Comparison of ENCODE assay signal across 7 mouse cellular contexts in the genomic region with DNA sequence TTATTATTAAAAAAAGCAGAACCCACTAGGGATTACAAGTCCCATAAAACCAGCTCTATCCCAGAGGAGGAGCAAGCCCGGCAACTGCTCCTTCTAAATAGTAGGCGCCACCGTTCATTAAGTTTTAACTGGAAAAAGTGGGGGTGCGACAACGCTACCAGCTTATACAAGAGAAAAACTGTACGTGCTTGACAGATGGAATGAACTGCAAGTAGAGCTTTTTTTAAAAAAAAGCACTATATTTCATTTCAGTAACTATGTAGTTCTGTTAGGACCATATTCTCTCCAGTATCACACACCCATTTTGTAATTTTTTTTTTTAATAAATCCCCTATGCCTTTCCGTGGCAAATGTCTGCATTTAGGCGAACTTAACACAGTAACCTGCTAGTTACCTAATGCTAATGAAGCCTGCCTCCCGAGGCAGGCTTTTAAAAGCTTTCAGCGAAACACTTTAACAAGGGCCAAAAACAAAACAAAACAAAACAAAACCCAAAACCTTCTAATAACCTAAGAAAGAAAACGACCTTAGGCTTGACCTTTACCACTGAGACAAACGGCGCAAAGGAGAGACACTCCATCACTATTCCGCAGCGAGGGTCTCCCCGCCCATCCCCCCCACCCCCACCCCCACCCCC. TPM values are rescaled to one million over a fixed set of nuclear protein-coding genes. Genes with fewer than 3 reads are reported as not detected.
DNase-seq lines count a peak whose midpoint lies in the region; ATAC-seq and TF ChIP-seq lines count a peak whose summit lies in the region.

No protein-coding gene starts in this region.

- peak; percentile 57 for DNase-seq in midbrain, embryonic 14.5 days
- DNase-seq in ovary, adult 18-20 months (ENCODE audit: low spot score), result no peak
- no peak for DNase-seq in ovary, postnatal 36 days (ENCODE audit: low spot score)

- peak overlapping the region; percentile 99 for H3K4me3 ChIP-seq in megakaryocyte, embryonic 14.5 days (replicated peaks)
- peak overlapping the region; percentile 95 for H3K4me3 ChIP-seq in embryonic facial prominence, embryonic 12.5 days
- peak overlapping the region; percentile 97 for H3K4me3 ChIP-seq in intestine, postnatal 0 days (ENCODE audit: low read depth, low read length)
- peak overlapping the region; percentile 93 for H3K4me3 ChIP-seq in midbrain, embryonic 14.5 days (replicated peaks; ENCODE audit: low read depth, low read length)

- no peak for TF ChIP-seq CTCF in intestine, postnatal 0 days (IDR thresholded peaks at IDR 0.05; ENCODE audit: low read depth)

- peaks cover 48% of the 10 kb centered on the region for H3K4me1 ChIP-seq in megakaryocyte, embryonic 14.5 days
- H3K4me1 ChIP-seq in embryonic facial prominence, embryonic 12.5 days, result peaks cover 20% of the 10 kb centered on the region
- H3K4me1 ChIP-seq in intestine, postnatal 0 days (replicated peaks; ENCODE audit: control insufficient read depth, insufficient read depth, low read length), result 0 out of 2 replicates have a peak, but pooled peaks cover 3% of the 10 kb centered on the region
- peaks cover 19% of the 10 kb centered on the region for H3K4me1 ChIP-seq in midbrain, embryonic 14.5 days (ENCODE audit: control insufficient read depth, insufficient read depth, low read length)

- ATAC-seq in megakaryocyte, adult 5-6 weeks (ENCODE audit: poor library complexity, severe bottlenecking), result no peak
- no peak for ATAC-seq in embryonic facial prominence, embryonic 12.5 days (ENCODE audit: insufficient number of reproducible peaks, insufficient read depth, low FRiP score, low TSS enrichment)
- ATAC-seq in intestine, postnatal 0 days, result no peak
- no peak for ATAC-seq in midbrain, embryonic 14.5 days (ENCODE audit: low FRiP score, low TSS enrichment)

- no peaks in the 10 kb centered on the region for H3K9me3 ChIP-seq in megakaryocyte, embryonic 14.5 days
- no peaks in the 10 kb centered on the region for H3K9me3 ChIP-seq in embryonic facial prominence, embryonic 12.5 days
- H3K9me3 ChIP-seq in intestine, postnatal 0 days (ENCODE audit: control insufficient read depth), result no peaks in the 10 kb centered on the region
- H3K9me3 ChIP-seq in midbrain, embryonic 14.5 days (ENCODE audit: control insufficient read depth, low read length), result no peaks in the 10 kb centered on the region

- H3K9ac ChIP-seq in embryonic facial prominence, embryonic 12.5 days, result peak overlapping the region; percentile 95
- peak overlapping the region; percentile 97 for H3K9ac ChIP-seq in intestine, postnatal 0 days (ENCODE audit: low read depth, low read length)
- peak overlapping the region; percentile 90 for H3K9ac ChIP-seq in midbrain, embryonic 14.5 days (replicated peaks; ENCODE audit: low read length)

- H3K27me3 ChIP-seq in megakaryocyte, embryonic 14.5 days (replicated peaks), result no peaks in the 10 kb centered on the region
- H3K27me3 ChIP-seq in embryonic facial prominence, embryonic 12.5 days, result no peaks in the 10 kb centered on the region
- no peaks in the 10 kb centered on the region for H3K27me3 ChIP-seq in intestine, postnatal 0 days (replicated peaks; ENCODE audit: control insufficient read depth, insufficient read depth, low read length)
- no peaks in the 10 kb centered on the region for H3K27me3 ChIP-seq in midbrain, embryonic 14.5 days (ENCODE audit: control insufficient read depth, insufficient read depth, low read length)

- WGBS in embryonic facial prominence, embryonic 12.5 days, result 2% methylated on average over 16 of the region's 16 CpGs
- 1% methylated on average over 16 of the region's 16 CpGs for WGBS in intestine, postnatal 0 days
- WGBS in midbrain, embryonic 14.5 days, result 3% methylated on average over 16 of the region's 16 CpGs

- no peak overlapping the region for H3K27ac ChIP-seq in embryonic facial prominence, embryonic 12.5 days
- H3K27ac ChIP-seq in intestine, postnatal 0 days (ENCODE audit: low read depth, low read length), result peak overlapping the region; percentile 90
- no peak overlapping the region; the same call in 1 of the 2 replicates for H3K27ac ChIP-seq in midbrain, embryonic 14.5 days (replicated peaks; ENCODE audit: low read depth, low read length)

- H3K4me2 ChIP-seq in embryonic facial prominence, embryonic 12.5 days (replicated peaks), result peak overlapping the region; percentile 74
- peak overlapping the region; percentile 88 for H3K4me2 ChIP-seq in intestine, postnatal 0 days (replicated peaks; ENCODE audit: low read depth)
- H3K4me2 ChIP-seq in midbrain, embryonic 14.5 days (ENCODE audit: low read length), result peak overlapping the region; percentile 71

- H3K36me3 ChIP-seq in megakaryocyte, embryonic 14.5 days (replicated peaks; ENCODE audit: low read length), result peaks cover 7% of the 10 kb centered on the region
- H3K36me3 ChIP-seq in embryonic facial prominence, embryonic 12.5 days, result no peaks in the 10 kb centered on the region
- no peaks in the 10 kb centered on the region for H3K36me3 ChIP-seq in intestine, postnatal 0 days (ENCODE audit: control insufficient read depth, insufficient read depth)
- H3K36me3 ChIP-seq in midbrain, embryonic 14.5 days (ENCODE audit: control insufficient read depth, insufficient read depth, low read length), result no peaks in the 10 kb centered on the region

RNA-seq across cellular contexts. Expression of a gene that starts 1.0 kb away (rescaled TPM):
- polyA plus RNA-seq in megakaryocyte, embryonic 14.5 days (2012; ENCODE audit: insufficient read depth, low replicate concordance), result 3.5 and 5.2 TPM in 2 replicates
- total RNA-seq in megakaryocyte, adult 5-6 weeks (2015), result 38.6 and 43.8 TPM in 2 replicates
- total RNA-seq in megakaryocyte, adult 5-6 weeks (2017), result 44.7 TPM in 2 replicates
- polyA plus RNA-seq in embryonic facial prominence, embryonic 12.5 days (2016; fragmentation: Nextera tagmentation; extraction: Ambion mirVana), result 59.7 and 65.5 TPM in 2 replicates
- polyA plus RNA-seq in intestine, postnatal 0 days (2015; fragmentation: Nextera tagmentation; extraction: Ambion mirVana), result 27.4 and 31.1 TPM in 2 replicates
- 40.8 and 66.2 TPM in 2 replicates for polyA plus RNA-seq in midbrain, embryonic 14.5 days (2014; fragmentation: Nextera tagmentation; extraction: Ambion mirVana)

RNA-seq across cellular contexts. Expression of a gene that starts 45.5 kb away (rescaled TPM):
- polyA plus RNA-seq in megakaryocyte, embryonic 14.5 days (2012; ENCODE audit: insufficient read depth, low replicate concordance), result 0.07 TPM in 1 of 2 replicates, not detected in the other
- 0.91 TPM in 1 of 2 replicates, not detected in the other for total RNA-seq in megakaryocyte, adult 5-6 weeks (2015)
- 0.07 and 0.33 TPM in 2 replicates for total RNA-seq in megakaryocyte, adult 5-6 weeks (2017)
- polyA plus RNA-seq in embryonic facial prominence, embryonic 12.5 days (2016; fragmentation: Nextera tagmentation; extraction: Ambion mirVana), result 24.8 and 30.8 TPM in 2 replicates
- polyA plus RNA-seq in intestine, postnatal 0 days (2015; fragmentation: Nextera tagmentation; extraction: Ambion mirVana), result 0.10 and 0.17 TPM in 2 replicates
- polyA plus RNA-seq in midbrain, embryonic 14.5 days (2014; fragmentation: Nextera tagmentation; extraction: Ambion mirVana), result 0.18 and 0.45 TPM in 2 replicates

Comparison
In these comparisons a context has a peak if more than half of its experiments do, and no peak if none do; other contexts are left out.
1. RNA of a gene that starts 45.5 kb away (polyA plus RNA-seq): 24.8 to 30.8 TPM in embryonic facial prominence, embryonic 12.5 days; 0.18 to 0.45 TPM in midbrain, embryonic 14.5 days, 0.10 to 0.17 TPM in intestine, postnatal 0 days and 0.07 TPM in megakaryocyte, embryonic 14.5 days; every median in the first group is over 10 times any median in the second.
2. Peak in every context shown above with its lines, with median percentiles within 50 percentile points of each other: H3K4me3 ChIP-seq, H3K4me2 ChIP-seq and H3K9ac ChIP-seq.